Mouse (Mus musculus): Measurements from ENCODE around the gene Gm47189.
"Not testable (repeated sequence)": the region's sequence is repeated elsewhere in the genome, so short reads cannot be mapped to it uniquely, and the experiment has no call there.

Gene Gm47189

GRCm38 (mm10) chr14:41772341-41772740 is at the start of gene Gm47189:
TSS of gene Gm47189 (minus strand) at chr14:41772441.
- not testable (repeated sequence) for DNase-seq

GRCm38 (mm10) chr14:41755931-41756330 is 16.3 kb downstream of the Gm47189 start:
- DNase-seq: not testable (repeated sequence)

GRCm38 (mm10) chr14:41750514-41750913 is 21.7 kb downstream of the Gm47189 start, which contains the start of gene Gm7929:
TSS of gene Gm7929 (minus strand) at chr14:41750614.
- DNase-seq: not testable (repeated sequence)

GRCm38 (mm10) chr14:41723437-41723836 is 48.8 kb downstream of the Gm47189 start:
- DNase-seq: not testable (repeated sequence)

GRCm38 (mm10) chr14:41717180-41717579 is 55.1 kb downstream of the Gm47189 start:
- not testable (repeated sequence) for DNase-seq
